Mouse (Mus musculus): Measurements from ENCODE around the gene Invs. TPM values are rescaled to one million over a fixed set of nuclear protein-coding genes. Genes with fewer than 3 reads are reported as not detected.

The Invs gene
- 2.3 and 3.3 TPM in 2 replicates for polyA plus RNA-seq (2012; ENCODE audit: low replicate concordance)

DNA sequence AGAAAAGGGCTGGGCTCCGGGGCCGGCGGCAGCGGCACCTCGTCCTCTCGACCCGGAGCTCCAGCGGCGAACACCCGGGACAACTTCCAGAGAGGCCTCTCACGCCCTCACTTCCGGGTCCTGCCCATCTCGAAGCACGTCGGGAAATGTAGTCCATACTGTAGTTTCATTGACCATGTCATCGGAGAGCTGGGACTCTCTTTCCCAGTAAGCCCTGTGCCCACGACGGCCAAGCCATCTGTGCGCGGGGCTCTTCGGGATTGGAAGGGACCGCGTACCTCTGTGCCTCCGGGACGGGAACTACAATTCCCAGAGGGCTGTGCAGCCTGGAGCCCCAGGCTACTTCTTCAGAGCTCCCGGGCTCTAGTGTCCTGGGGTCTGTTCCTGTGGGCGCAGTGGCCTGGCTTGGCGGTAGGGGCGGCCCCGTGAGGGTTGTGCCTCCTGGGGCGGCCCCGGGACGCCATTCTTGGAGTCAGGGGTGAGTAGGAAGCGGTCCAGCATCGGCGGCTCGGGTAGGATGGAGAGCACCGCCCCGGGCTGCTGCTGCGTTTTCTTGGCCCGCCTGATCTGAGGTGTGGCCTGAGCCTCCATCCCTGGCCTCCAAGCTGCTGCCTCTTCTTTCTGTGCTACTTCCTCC lies at the start of gene Invs, which contains the start of gene Erp44:
Invs (plus strand) TSS at position 263 of the 637 bp plus-strand sequence.
Erp44 (minus strand) TSS at position 61 of the 637 bp plus-strand sequence.

GRCm38 (mm10) chr4:48472792-48473650 lies 193.5 kb downstream of the Invs start, which contains the start of gene Tex10:
Gene Tex10 (minus strand): TSS chr4:48473459.

Other genes starting within 250 kb of the Invs start
- gene Nr4a3, start 234.6 kb upstream of the Invs start, polyA plus RNA-seq (2012; ENCODE audit: low replicate concordance), result 10.4 and 16.7 TPM in 2 replicates
- 0.43 and 2.8 TPM in 2 replicates for gene Stx17, start 154.8 kb upstream of the Invs start, polyA plus RNA-seq (2012; ENCODE audit: low replicate concordance)
- gene Erp44, start 202 bp upstream of the Invs start, polyA plus RNA-seq (2012; ENCODE audit: low replicate concordance), result 8.0 and 17.0 TPM in 2 replicates
- gene Tex10, start 193.7 kb downstream of the Invs start, polyA plus RNA-seq (2012; ENCODE audit: low replicate concordance), result 6.7 and 13.1 TPM in 2 replicates

Measured in leukemia stem cell, adult 10-12 weeks (primary cell).